ENCODE assay signal across 8 mouse cellular contexts in genomic region chr2:13010460-13011341, GRCm38 (mm10). TPM values are rescaled to one million over a fixed set of nuclear protein-coding genes. Genes with fewer than 3 reads are reported as not detected.
A peak's percentile ranks its signal among the peaks of the same experiment; 100 is the strongest.
DNase-seq lines count a peak whose midpoint lies in the region; ATAC-seq and TF ChIP-seq lines count a peak whose summit lies in the region.

No protein-coding gene starts in this region.

- TF ChIP-seq CTCF in cortical plate, adult 2 months (IDR thresholded peaks at IDR 0.05; ENCODE audit: extremely low read depth, insufficient read depth, low read length), result no peak
- TF ChIP-seq CTCF in thymus, adult 2 months (IDR thresholded peaks at IDR 0.05; ENCODE audit: borderline replicate concordance, control insufficient read depth, extremely low read depth, insufficient read depth, low read length, poor library complexity), result no peak

- peak overlapping the region; percentile 64 for H3K9ac ChIP-seq in intestine, embryonic 16.5 days (ENCODE audit: low read depth, low read length)
- peak overlapping the region; percentile 31 for H3K9ac ChIP-seq in midbrain, embryonic 15.5 days

- no peaks in the 10 kb centered on the region for H3K9me3 ChIP-seq in intestine, embryonic 16.5 days (ENCODE audit: control insufficient read depth, low read length)
- no peaks in the 10 kb centered on the region for H3K9me3 ChIP-seq in limb, embryonic 10.5 days (replicated peaks)
- no peaks in the 10 kb centered on the region for H3K9me3 ChIP-seq in midbrain, embryonic 15.5 days

- no peaks in the 10 kb centered on the region for H3K36me3 ChIP-seq in intestine, embryonic 16.5 days (ENCODE audit: control insufficient read depth, insufficient read depth, low read length)
- H3K36me3 ChIP-seq in limb, embryonic 10.5 days, result no peaks in the 10 kb centered on the region
- H3K36me3 ChIP-seq in midbrain, embryonic 15.5 days (replicated peaks), result no peaks in the 10 kb centered on the region
- no peaks in the 10 kb centered on the region for H3K36me3 ChIP-seq in thymus, adult 2 months (ENCODE audit: control insufficient read depth, insufficient read depth, low read length)

- H3K4me1 ChIP-seq in cortical plate, adult 2 months (ENCODE audit: control insufficient read depth, insufficient read depth, low read length), result no peaks in the 10 kb centered on the region; the same call in 1 of the 2 replicates
- H3K4me1 ChIP-seq in intestine, embryonic 16.5 days (ENCODE audit: control insufficient read depth, insufficient read depth, low read length), result peaks cover 15% of the 10 kb centered on the region
- H3K4me1 ChIP-seq in limb, embryonic 10.5 days, result peaks cover 29% of the 10 kb centered on the region
- peaks cover 29% of the 10 kb centered on the region for H3K4me1 ChIP-seq in midbrain, embryonic 15.5 days
- H3K4me1 ChIP-seq in thymus, adult 2 months (replicated peaks; ENCODE audit: control insufficient read depth, insufficient read depth, low read length), result peaks cover 18% of the 10 kb centered on the region

- under 1% methylated on average over 73 of the region's 75 CpGs for WGBS in intestine, embryonic 16.5 days
- under 1% methylated on average over 73 of the region's 75 CpGs for WGBS in limb, embryonic 10.5 days
- WGBS in midbrain, embryonic 15.5 days, result under 1% methylated on average over 74 of the region's 75 CpGs
- WGBS in thymus, adult 2 months, result 1% methylated on average over 75 of the region's 75 CpGs

- H3K27me3 ChIP-seq in intestine, embryonic 16.5 days (replicated peaks; ENCODE audit: control insufficient read depth, insufficient read depth, low read length), result peaks cover 25% of the 10 kb centered on the region
- H3K27me3 ChIP-seq in limb, embryonic 10.5 days (ENCODE audit: low read depth, poor library complexity, severe bottlenecking), result peaks cover 67% of the 10 kb centered on the region
- peaks cover 32% of the 10 kb centered on the region for H3K27me3 ChIP-seq in midbrain, embryonic 15.5 days (replicated peaks)
- H3K27me3 ChIP-seq in thymus, adult 2 months (ENCODE audit: control insufficient read depth, insufficient read depth, low read length), result peaks cover 2% of the 10 kb centered on the region; the same call in 1 of the 2 replicates

- peak overlapping the region; percentile 90 for H3K27ac ChIP-seq in cortical plate, adult 2 months (ENCODE audit: insufficient read depth, low read length)
- H3K27ac ChIP-seq in intestine, embryonic 16.5 days (ENCODE audit: low read length), result no peak overlapping the region
- H3K27ac ChIP-seq in limb, embryonic 10.5 days, result peak overlapping the region; percentile 38; the same call in 1 of the 2 replicates
- H3K27ac ChIP-seq in midbrain, embryonic 15.5 days, result 0 out of 2 replicates have a peak overlapping the region, but pooled peaks have one; percentile 17
- no peak overlapping the region for H3K27ac ChIP-seq in thymus, adult 2 months (ENCODE audit: control insufficient read depth, insufficient read depth, low read length)

- no peak for TF ChIP-seq POLR2A in cortical plate, adult 2 months (IDR thresholded peaks at IDR 0.05; ENCODE audit: extremely low read depth, insufficient read depth, low read length)
- no peak for TF ChIP-seq POLR2A in thymus, adult 2 months (IDR thresholded peaks at IDR 0.05; ENCODE audit: control insufficient read depth, extremely low read depth, insufficient read depth, low read length, poor library complexity)

- intact Hi-C loops in gastrocnemius, postnatal 36 days (cut with DNase I), result no loop called here

- DNase-seq in cerebellum, adult 11 months, result peak; percentile 3
- DNase-seq in cerebellum, adult 8-10 months, result no peak
- peak; percentile 18 to 21 for DNase-seq in gastrocnemius, postnatal 36 days
- DNase-seq in limb, embryonic 10.5 days (ENCODE audit: low spot score), result peak; percentile 65
- DNase-seq in thymus, adult 2 months, result peak; percentile 43

- peak; percentile 79 for ATAC-seq in intestine, embryonic 16.5 days
- peak; percentile 83 for ATAC-seq in midbrain, embryonic 15.5 days (replicated peaks)

- peak overlapping the region; percentile 98 for H3K4me3 ChIP-seq in cortical plate, adult 2 months (ENCODE audit: insufficient read depth, low read length)
- H3K4me3 ChIP-seq in intestine, embryonic 16.5 days (ENCODE audit: low read length), result peak overlapping the region; percentile 65
- peak overlapping the region; percentile 60 for H3K4me3 ChIP-seq in limb, embryonic 10.5 days
- peak overlapping the region; percentile 48 for H3K4me3 ChIP-seq in midbrain, embryonic 15.5 days
- H3K4me3 ChIP-seq in thymus, adult 2 months (ENCODE audit: control insufficient read depth, insufficient read depth, low read length), result peak overlapping the region; percentile 47

- H3K4me2 ChIP-seq in intestine, embryonic 16.5 days (ENCODE audit: low read depth, low read length), result peak overlapping the region; percentile 100
- H3K4me2 ChIP-seq in midbrain, embryonic 15.5 days, result peak overlapping the region; percentile 96

RNA-seq across cellular contexts. Expression of gene C1ql3, which starts 0.9 kb away (rescaled TPM):
- 38.3 and 47.1 TPM in 2 replicates for polyA plus RNA-seq in cortical plate, adult 2 months (2012; rRNA removed)
- total RNA-seq in gastrocnemius, postnatal 36 days (2021), result under 1 TPM; 0.43 to 0.54 TPM
- polyA plus RNA-seq in intestine, embryonic 16.5 days (2015; fragmentation: Nextera tagmentation; extraction: Ambion mirVana), result 0.27 and 0.33 TPM in 2 replicates
- polyA plus RNA-seq in limb, embryonic 10.5 days (2016; fragmentation: Nextera tagmentation; extraction: Ambion mirVana), result 0.09 and 0.10 TPM in 2 replicates
- 1.8 and 2.3 TPM in 2 replicates for polyA plus RNA-seq in midbrain, embryonic 15.5 days (2015; fragmentation: Nextera tagmentation; extraction: Ambion mirVana)
- polyA plus RNA-seq in thymus, adult 2 months (2012; rRNA removed), result 1.1 TPM in 2 replicates

Comparison
In these comparisons a context has a peak if more than half of its experiments do, and no peak if none do; other contexts are left out.
1. H3K27ac ChIP-seq: peak in cortical plate, adult 2 months (single experiment), limb, embryonic 10.5 days (single experiment) and midbrain, embryonic 15.5 days (single experiment); none in intestine, embryonic 16.5 days (single experiment) and thymus, adult 2 months (single experiment).
2. H3K4me3 ChIP-seq: peak in every context shown above with its lines; median percentile 98 in cortical plate, adult 2 months; 65 in intestine, embryonic 16.5 days; 60 in limb, embryonic 10.5 days; 48 in midbrain, embryonic 15.5 days; 47 in thymus, adult 2 months.
3. RNA of gene C1ql3, which starts 0.9 kb away (polyA plus RNA-seq): 38.3 to 47.1 TPM in cortical plate, adult 2 months; 1.8 to 2.3 TPM in midbrain, embryonic 15.5 days, 1.1 TPM in thymus, adult 2 months, 0.27 to 0.33 TPM in intestine, embryonic 16.5 days and 0.09 to 0.10 TPM in limb, embryonic 10.5 days; every median in the first group is over 10 times any median in the second.